Mouse (Mus musculus): ENCODE results near the gene Zscan25. TPM values are rescaled to one million over a fixed set of nuclear protein-coding genes. Genes with fewer than 3 reads are reported as not detected.
"Not testable (repeated sequence)": the region's sequence is repeated elsewhere in the genome, so short reads cannot be mapped to it uniquely, and the experiment has no call there.

Gene Zscan25
- polyA plus RNA-seq, 1 experiment from 2014 or later: 0.48 TPM

DNA sequence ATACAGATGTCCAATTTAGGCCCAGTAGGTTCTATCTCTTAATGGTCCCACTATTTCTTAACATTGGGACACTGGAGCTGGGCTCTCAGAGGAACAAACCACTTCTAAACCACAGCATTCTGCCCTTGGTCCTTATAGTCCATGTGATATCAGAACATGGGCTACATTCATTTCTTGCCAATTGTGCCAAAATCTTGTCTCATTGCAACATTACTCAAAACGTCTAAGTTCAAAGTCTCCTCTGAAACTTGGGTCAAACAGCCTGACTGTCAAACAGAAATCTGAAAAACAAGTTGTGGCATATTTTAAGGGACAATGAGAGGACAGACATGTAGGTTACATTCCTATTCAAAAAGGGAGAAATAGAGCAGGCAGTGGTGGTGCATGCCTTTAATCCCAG is 36.8 kb downstream of the Zscan25 start:
- DNase-seq (ENCODE audit: low spot score): no peak
- H3K4me1 ChIP-seq (replicated peaks; ENCODE audit: control insufficient read depth, insufficient read depth, low read length): no peaks in the 10 kb centered on the region
- no peaks in the 10 kb centered on the region for H3K36me3 ChIP-seq (ENCODE audit: control insufficient read depth, insufficient read depth, low read length)
- H3K9ac ChIP-seq (ENCODE audit: low read depth, low read length): no peak overlapping the region
- no peak overlapping the region for H3K4me3 ChIP-seq (ENCODE audit: low read depth, low read length)
- no peak for ATAC-seq (replicated peaks; ENCODE audit: low FRiP score)
- no peak overlapping the region for H3K27ac ChIP-seq (ENCODE audit: low read depth, low read length)
- no peaks in the 10 kb centered on the region for H3K9me3 ChIP-seq (ENCODE audit: control insufficient read depth, low read length)
- no peaks in the 10 kb centered on the region for H3K27me3 ChIP-seq (replicated peaks; ENCODE audit: control insufficient read depth, insufficient read depth, low read length)
- 73% methylated on average over 1 of the region's 1 CpGs for WGBS
- H3K4me2 ChIP-seq: no peak overlapping the region

DNA sequence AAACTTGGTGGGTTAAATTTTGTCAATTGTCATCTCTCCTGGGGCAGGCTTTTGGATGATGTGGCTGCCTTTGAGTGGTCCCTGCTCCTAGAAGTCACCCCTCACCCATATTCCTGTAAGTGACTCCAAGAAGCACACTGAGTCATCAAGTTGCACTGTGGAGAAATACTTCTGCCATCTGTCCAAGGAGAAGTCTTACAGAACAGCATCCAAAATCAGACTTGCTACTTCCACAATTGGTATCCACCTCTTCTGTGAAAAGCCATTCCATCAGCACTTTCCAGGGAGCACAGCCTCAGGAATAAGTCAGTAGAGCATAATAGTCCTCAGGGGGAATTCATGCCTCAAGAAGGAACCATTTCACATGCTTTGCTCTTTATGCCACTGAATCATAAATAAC is 58.5 kb downstream of the Zscan25 start:
- not testable (repeated sequence) for H3K27me3 ChIP-seq (replicated peaks; ENCODE audit: control insufficient read depth, insufficient read depth, low read length); H3K4me2 ChIP-seq; H3K9me3 ChIP-seq (ENCODE audit: control insufficient read depth, low read length); H3K4me1 ChIP-seq (replicated peaks; ENCODE audit: control insufficient read depth, insufficient read depth, low read length); H3K27ac ChIP-seq (ENCODE audit: low read depth, low read length); DNase-seq (ENCODE audit: low spot score); ATAC-seq (replicated peaks; ENCODE audit: low FRiP score); H3K9ac ChIP-seq (ENCODE audit: low read depth, low read length); H3K4me3 ChIP-seq (ENCODE audit: low read depth, low read length); H3K36me3 ChIP-seq (ENCODE audit: control insufficient read depth, insufficient read depth, low read length)

Other genes with a start within 250 kb of the Zscan25 start
- not detected in 2 replicates for gene Gm4871, start 247.7 kb upstream of the Zscan25 start, polyA plus RNA-seq (2014; fragmentation: Nextera tagmentation; extraction: Ambion mirVana)
- gene 1700018F24Rik, start 237.5 kb upstream of the Zscan25 start, polyA plus RNA-seq (2014; fragmentation: Nextera tagmentation; extraction: Ambion mirVana): not detected in 2 replicates
- 114 TPM in 2 replicates for gene Arpc1a, start 196.7 kb upstream of the Zscan25 start, polyA plus RNA-seq (2014; fragmentation: Nextera tagmentation; extraction: Ambion mirVana)
- 0.06 and 0.27 TPM in 2 replicates for gene Kpna7, start 196.5 kb upstream of the Zscan25 start, polyA plus RNA-seq (2014; fragmentation: Nextera tagmentation; extraction: Ambion mirVana)
- gene Arpc1b, start 166.3 kb upstream of the Zscan25 start, polyA plus RNA-seq (2014; fragmentation: Nextera tagmentation; extraction: Ambion mirVana): 190 and 209 TPM in 2 replicates
- 104 and 122 TPM in 2 replicates for gene Pdap1, start 140.3 kb upstream of the Zscan25 start, polyA plus RNA-seq (2014; fragmentation: Nextera tagmentation; extraction: Ambion mirVana)
- 233 and 243 TPM in 2 replicates for gene Bud31, start 140.1 kb upstream of the Zscan25 start, polyA plus RNA-seq (2014; fragmentation: Nextera tagmentation; extraction: Ambion mirVana)
- 15.7 and 17.6 TPM in 2 replicates for gene Ptcd1, start 113.4 kb upstream of the Zscan25 start, polyA plus RNA-seq (2014; fragmentation: Nextera tagmentation; extraction: Ambion mirVana)
- gene Cpsf4, start 113.3 kb upstream of the Zscan25 start, polyA plus RNA-seq (2014; fragmentation: Nextera tagmentation; extraction: Ambion mirVana): 38.6 and 44.1 TPM in 2 replicates
- gene Atp5j2, start 88.4 kb upstream of the Zscan25 start, polyA plus RNA-seq (2014; fragmentation: Nextera tagmentation; extraction: Ambion mirVana): 528 and 573 TPM in 2 replicates
- 5.9 and 7.3 TPM in 2 replicates for gene Zkscan14, start 78.6 kb upstream of the Zscan25 start, polyA plus RNA-seq (2014; fragmentation: Nextera tagmentation; extraction: Ambion mirVana)
- gene Zkscan5, start 75.9 kb upstream of the Zscan25 start, polyA plus RNA-seq (2014; fragmentation: Nextera tagmentation; extraction: Ambion mirVana): 10.3 TPM in 2 replicates
- 33.2 and 36.4 TPM in 2 replicates for gene Zfp655, start 48.8 kb upstream of the Zscan25 start, polyA plus RNA-seq (2014; fragmentation: Nextera tagmentation; extraction: Ambion mirVana)
- not detected in 2 replicates for gene Cyp3a57, start 64.8 kb downstream of the Zscan25 start, polyA plus RNA-seq (2014; fragmentation: Nextera tagmentation; extraction: Ambion mirVana)
- not detected in 2 replicates for gene Cyp3a16, start 189.2 kb downstream of the Zscan25 start, polyA plus RNA-seq (2014; fragmentation: Nextera tagmentation; extraction: Ambion mirVana)

Measured in liver, embryonic 11.5 days (tissue).